Comparison of ENCODE assay signal across 22 mouse cellular contexts in the genomic region with DNA sequence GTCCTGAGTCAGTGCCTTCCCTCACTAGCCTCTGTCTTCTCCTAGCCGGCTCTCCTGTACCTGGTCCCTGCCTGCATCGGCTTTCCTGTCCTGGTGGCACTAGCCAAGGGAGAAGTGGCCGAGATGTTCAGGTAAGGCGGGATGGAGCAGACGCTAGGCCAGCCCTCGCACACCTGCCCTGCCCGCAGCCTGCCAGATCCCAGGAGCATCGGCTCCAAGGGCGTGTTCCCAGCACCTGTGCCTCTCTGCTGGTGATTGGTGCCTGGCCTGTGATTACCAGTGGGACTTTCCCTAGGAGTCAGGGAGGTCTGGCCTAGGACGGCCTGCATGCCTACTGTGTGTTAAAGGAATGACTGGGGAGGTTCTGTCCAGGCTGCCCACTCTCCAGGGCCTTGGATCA. TPM values are rescaled to one million over a fixed set of nuclear protein-coding genes. Genes with fewer than 3 reads are reported as not detected.
A peak's percentile ranks its signal among the peaks of the same experiment; 100 is the strongest.
DNase-seq lines count a peak whose midpoint lies in the region; ATAC-seq and TF ChIP-seq lines count a peak whose summit lies in the region.
"Had no signal": no experiment of that assay in that cellular context is flagged by ENCODE, and none has a peak within 500 bp of the region (broad histone marks: within the 10 kb centered on the region; RNA-seq: fewer than 3 reads in every experiment).

No protein-coding gene starts in this region.

- no peak overlapping the region for H3K4me3 ChIP-seq in midbrain, embryonic 10.5 days
- no peak overlapping the region for H3K4me3 ChIP-seq in midbrain, embryonic 15.5 days
- H3K4me3 ChIP-seq in embryonic facial prominence, embryonic 15.5 days (replicated peaks), result no peak overlapping the region
- no peak overlapping the region for H3K4me3 ChIP-seq in stomach, postnatal 0 days (ENCODE audit: low read depth, low read length)
- H3K4me3 ChIP-seq: heart, embryonic 15.5 days; kidney, embryonic 15.5 days; limb, embryonic 15.5 days; megakaryocyte, embryonic 14.5 days; neural tube, embryonic 15.5 days had no signal

- no peaks in the 10 kb centered on the region for H3K27me3 ChIP-seq in midbrain, embryonic 10.5 days (ENCODE audit: low read depth, poor library complexity, severe bottlenecking)
- H3K27me3 ChIP-seq in midbrain, embryonic 15.5 days (replicated peaks), result no peaks in the 10 kb centered on the region
- no peaks in the 10 kb centered on the region for H3K27me3 ChIP-seq in embryonic facial prominence, embryonic 15.5 days
- H3K27me3 ChIP-seq in stomach, postnatal 0 days (ENCODE audit: control insufficient read depth, insufficient read depth, low read length), result no peaks in the 10 kb centered on the region
- H3K27me3 ChIP-seq: heart, embryonic 15.5 days; kidney, embryonic 15.5 days; limb, embryonic 15.5 days; megakaryocyte, embryonic 14.5 days; neural tube, embryonic 15.5 days had no signal

- H3K36me3 ChIP-seq in midbrain, embryonic 10.5 days, result peaks cover 100% of the 10 kb centered on the region
- H3K36me3 ChIP-seq in midbrain, embryonic 15.5 days (replicated peaks), result peaks cover 58% of the 10 kb centered on the region
- H3K36me3 ChIP-seq in embryonic facial prominence, embryonic 15.5 days, result peaks cover 94% of the 10 kb centered on the region
- peaks cover 39% of the 10 kb centered on the region for H3K36me3 ChIP-seq in stomach, postnatal 0 days (ENCODE audit: control insufficient read depth, insufficient read depth, low read length)

- TF ChIP-seq CTCF in stomach, postnatal 0 days (IDR thresholded peaks at IDR 0.05; ENCODE audit: low read depth), result no peak

- H3K4me1 ChIP-seq in midbrain, embryonic 10.5 days, result peaks cover 16% of the 10 kb centered on the region; the same call in 1 of the 2 replicates
- no peaks in the 10 kb centered on the region for H3K4me1 ChIP-seq in midbrain, embryonic 15.5 days
- H3K4me1 ChIP-seq in embryonic facial prominence, embryonic 15.5 days, result peaks cover 37% of the 10 kb centered on the region
- H3K4me1 ChIP-seq in stomach, postnatal 0 days (replicated peaks; ENCODE audit: control insufficient read depth, insufficient read depth), result no peaks in the 10 kb centered on the region

- no peak for TF ChIP-seq EP300 in stomach, postnatal 0 days (optimal IDR thresholded peaks at IDR 0.05)

- 94% methylated on average over 10 of the region's 10 CpGs for WGBS in midbrain, embryonic 10.5 days
- whole genome bisulfite sequencing in midbrain, embryonic 15.5 days, result 95% methylated on average over 10 of the region's 10 CpGs
- WGBS in embryonic facial prominence, embryonic 15.5 days, result 88% methylated on average over 10 of the region's 10 CpGs
- 72% methylated on average over 10 of the region's 10 CpGs for WGBS in stomach, postnatal 0 days

- H3K27ac ChIP-seq in midbrain, embryonic 10.5 days (replicated peaks), result peak overlapping the region; percentile 30; the same call in 1 of the 2 replicates
- no peak overlapping the region for H3K27ac ChIP-seq in midbrain, embryonic 15.5 days
- peak overlapping the region; percentile 44; the same call in 1 of the 2 replicates for H3K27ac ChIP-seq in embryonic facial prominence, embryonic 15.5 days (replicated peaks)
- H3K27ac ChIP-seq in stomach, postnatal 0 days (replicated peaks), result peak overlapping the region; percentile 30; the same call in 1 of the 2 replicates
- H3K27ac ChIP-seq: heart, embryonic 15.5 days; hindbrain, embryonic 14.5 days; kidney, embryonic 15.5 days; liver, embryonic 14.5 days; neural tube, embryonic 15.5 days had no signal

- H3K9me3 ChIP-seq in midbrain, embryonic 10.5 days (replicated peaks), result no peaks in the 10 kb centered on the region; the same call in 1 of the 2 replicates
- H3K9me3 ChIP-seq in midbrain, embryonic 15.5 days, result no peaks in the 10 kb centered on the region
- no peaks in the 10 kb centered on the region for H3K9me3 ChIP-seq in embryonic facial prominence, embryonic 15.5 days (replicated peaks)
- H3K9me3 ChIP-seq in stomach, postnatal 0 days (ENCODE audit: control insufficient read depth, low read length), result no peaks in the 10 kb centered on the region
- H3K9me3 ChIP-seq: heart, embryonic 15.5 days; kidney, embryonic 15.5 days; limb, embryonic 15.5 days; neural tube, embryonic 15.5 days had no signal

- ATAC-seq in midbrain, embryonic 15.5 days (replicated peaks), result no peak
- ATAC-seq in embryonic facial prominence, embryonic 15.5 days (ENCODE audit: insufficient number of reproducible peaks, low FRiP score, low TSS enrichment, low read depth), result no peak
- ATAC-seq in stomach, postnatal 0 days (ENCODE audit: low FRiP score, low TSS enrichment), result peak; percentile 10
- no peak for ATAC-seq in activated CD4-positive, CD25-positive, alpha-beta regulatory T cell, adult 4 months
- ATAC-seq: CD4-positive, CD25-positive, alpha-beta regulatory T cell, adult 4 months had no signal

- DNase-seq in cerebellum, adult 18-20 months, result peak; percentile 40 to 54
- no peak for DNase-seq in cerebellum, postnatal 4 days (ENCODE audit: low spot score in 2 of 2)
- no peak for DNase-seq in midbrain, embryonic 10.5 days (ENCODE audit: low spot score)
- DNase-seq in stomach, postnatal 0 days (ENCODE audit: low spot score), result peak; percentile 44
- DNase-seq in thymus, postnatal 14 days, result no peak
- DNase-seq: gastrocnemius, postnatal 36 days; heart, postnatal 36 days; kidney, postnatal 36 days; layer of hippocampus, adult 9-11 months; lung, embryonic 14.5 days; midbrain, embryonic 14.5 days had no signal

- H3K4me2 ChIP-seq in midbrain, embryonic 15.5 days, result no peak overlapping the region
- H3K4me2 ChIP-seq in embryonic facial prominence, embryonic 15.5 days (replicated peaks), result no peak overlapping the region
- H3K4me2 ChIP-seq in stomach, postnatal 0 days (replicated peaks; ENCODE audit: low read depth), result no peak overlapping the region
- H3K4me2 ChIP-seq: heart, embryonic 15.5 days; hindbrain, embryonic 14.5 days; kidney, embryonic 15.5 days; limb, embryonic 15.5 days; lung, embryonic 14.5 days; neural tube, embryonic 15.5 days had no signal

- no peak overlapping the region for H3K9ac ChIP-seq in midbrain, embryonic 15.5 days
- H3K9ac ChIP-seq in embryonic facial prominence, embryonic 15.5 days, result no peak overlapping the region
- H3K9ac ChIP-seq in stomach, postnatal 0 days (ENCODE audit: low read length), result no peak overlapping the region
- H3K9ac ChIP-seq: heart, embryonic 15.5 days; hindbrain, embryonic 14.5 days; kidney, embryonic 15.5 days; limb, embryonic 15.5 days; liver, embryonic 14.5 days; lung, embryonic 14.5 days; neural tube, embryonic 15.5 days had no signal

RNA-seq across cellular contexts. Expression of a gene that starts 13.3 kb away (rescaled TPM):
- 42.9 and 45.3 TPM in 2 replicates for polyA plus RNA-seq in midbrain, embryonic 10.5 days (2016; fragmentation: Nextera tagmentation; extraction: Ambion mirVana)
- 33.7 and 34.3 TPM in 2 replicates for polyA plus RNA-seq in midbrain, embryonic 15.5 days (2015; fragmentation: Nextera tagmentation; extraction: Ambion mirVana)
- 24.7 and 27.3 TPM in 2 replicates for polyA plus RNA-seq in embryonic facial prominence, embryonic 15.5 days (2015; fragmentation: Nextera tagmentation; extraction: Ambion mirVana)
- polyA plus RNA-seq in stomach, postnatal 0 days (2015; fragmentation: Nextera tagmentation; extraction: Ambion mirVana), result 22.9 and 23.4 TPM in 2 replicates
- 1 to 10 TPM; 2.1 to 2.5 TPM for polyA plus RNA-seq in activated CD4-positive, CD25-positive, alpha-beta regulatory T cell, adult 4 months (2017; shearing (Covaris generic))

RNA-seq across cellular contexts. Expression of a gene that starts 30.9 kb away (rescaled TPM):
- 99.2 and 117 TPM in 2 replicates for polyA plus RNA-seq in midbrain, embryonic 10.5 days (2016; fragmentation: Nextera tagmentation; extraction: Ambion mirVana)
- polyA plus RNA-seq in midbrain, embryonic 15.5 days (2015; fragmentation: Nextera tagmentation; extraction: Ambion mirVana), result 178 and 186 TPM in 2 replicates
- polyA plus RNA-seq in embryonic facial prominence, embryonic 15.5 days (2015; fragmentation: Nextera tagmentation; extraction: Ambion mirVana), result 130 and 137 TPM in 2 replicates
- 110 and 121 TPM in 2 replicates for polyA plus RNA-seq in stomach, postnatal 0 days (2015; fragmentation: Nextera tagmentation; extraction: Ambion mirVana)
- 10 to 100 TPM; 72.7 to 82.3 TPM for polyA plus RNA-seq in activated CD4-positive, CD25-positive, alpha-beta regulatory T cell, adult 4 months (2017; shearing (Covaris generic))

RNA-seq across cellular contexts. Expression of a gene that starts 35.9 kb away (rescaled TPM):
- 70.2 and 86.2 TPM in 2 replicates for polyA plus RNA-seq in midbrain, embryonic 10.5 days (2016; fragmentation: Nextera tagmentation; extraction: Ambion mirVana)
- polyA plus RNA-seq in midbrain, embryonic 15.5 days (2015; fragmentation: Nextera tagmentation; extraction: Ambion mirVana), result 30.7 and 33.7 TPM in 2 replicates
- polyA plus RNA-seq in embryonic facial prominence, embryonic 15.5 days (2015; fragmentation: Nextera tagmentation; extraction: Ambion mirVana), result 142 and 160 TPM in 2 replicates
- polyA plus RNA-seq in stomach, postnatal 0 days (2015; fragmentation: Nextera tagmentation; extraction: Ambion mirVana), result 191 and 228 TPM in 2 replicates
- polyA plus RNA-seq in activated CD4-positive, CD25-positive, alpha-beta regulatory T cell, adult 4 months (2017; shearing (Covaris generic)), result under 1 TPM; 0.56 to 0.97 TPM

RNA-seq across cellular contexts. Expression of a gene that starts 53.8 kb away (rescaled TPM):
- 4.2 and 4.6 TPM in 2 replicates for polyA plus RNA-seq in midbrain, embryonic 10.5 days (2016; fragmentation: Nextera tagmentation; extraction: Ambion mirVana)
- 5.2 and 6.4 TPM in 2 replicates for polyA plus RNA-seq in midbrain, embryonic 15.5 days (2015; fragmentation: Nextera tagmentation; extraction: Ambion mirVana)
- 37.7 and 37.9 TPM in 2 replicates for polyA plus RNA-seq in embryonic facial prominence, embryonic 15.5 days (2015; fragmentation: Nextera tagmentation; extraction: Ambion mirVana)
- 9.8 and 10.6 TPM in 2 replicates for polyA plus RNA-seq in stomach, postnatal 0 days (2015; fragmentation: Nextera tagmentation; extraction: Ambion mirVana)
- polyA plus RNA-seq in activated CD4-positive, CD25-positive, alpha-beta regulatory T cell, adult 4 months (2017; shearing (Covaris generic)), result not detected

Comparison
In these comparisons a context has a peak if more than half of its experiments do, and no peak if none do; other contexts are left out.
1. DNase-seq: peak in cerebellum, adult 18-20 months (2 of 2) and stomach, postnatal 0 days (single experiment); none in cerebellum, postnatal 4 days (0 of 2), midbrain, embryonic 10.5 days (single experiment) and thymus, postnatal 14 days (single experiment).
2. RNA of a gene that starts 35.9 kb away (polyA plus RNA-seq): 191 to 228 TPM in stomach, postnatal 0 days, 142 to 160 TPM in embryonic facial prominence, embryonic 15.5 days, 70.2 to 86.2 TPM in midbrain, embryonic 10.5 days and 30.7 to 33.7 TPM in midbrain, embryonic 15.5 days; 0.56 to 0.97 TPM in activated CD4-positive, CD25-positive, alpha-beta regulatory T cell, adult 4 months; every median in the first group is over 10 times any median in the second.